Mouse (Mus musculus): ENCODE data around the gene Tmc7. TPM values are rescaled to one million over a fixed set of nuclear protein-coding genes. Genes with fewer than 3 reads are reported as not detected.
A peak's percentile ranks its signal among the peaks of the same experiment; 100 is the strongest.

Gene Tmc7
- polyA plus RNA-seq, 1 experiment from 2014 or later, result 9.4 TPM

DNA sequence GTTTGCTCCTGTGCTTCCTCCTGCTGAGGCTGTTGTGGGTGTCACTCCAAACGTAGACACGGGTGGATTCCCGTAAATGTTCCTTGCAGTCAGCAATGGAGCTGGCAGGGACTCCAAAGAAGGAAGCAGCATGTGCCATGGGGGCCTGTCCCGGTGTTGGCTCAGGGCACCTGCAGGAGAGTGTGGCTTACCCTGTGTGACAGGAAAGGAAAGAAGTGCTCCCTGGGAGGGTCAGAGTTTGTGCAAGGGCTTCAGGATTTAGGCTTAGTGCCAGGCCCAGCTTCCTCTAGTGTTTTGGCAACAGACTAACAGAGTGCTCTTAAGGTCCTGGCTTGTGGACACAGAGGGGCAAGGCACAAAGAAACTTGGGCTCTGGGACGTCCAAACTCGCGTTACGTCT, 20.3 kb upstream of the Tmc7 start:
- no peak overlapping the region for H3K27ac ChIP-seq
- no peaks in the 10 kb centered on the region for H3K4me1 ChIP-seq
- 0 out of 2 replicates have a peak, but pooled peaks cover 9% of the 10 kb centered on the region for H3K9me3 ChIP-seq
- no peak overlapping the region for H3K4me3 ChIP-seq
- WGBS, result 90% methylated on average over 8 of the region's 8 CpGs
- H3K9ac ChIP-seq, result no peak overlapping the region
- H3K27me3 ChIP-seq (replicated peaks), result no peaks in the 10 kb centered on the region
- ATAC-seq (ENCODE audit: low FRiP score, low read depth), result no peak
- H3K4me2 ChIP-seq (replicated peaks), result no peak overlapping the region
- no peaks in the 10 kb centered on the region for H3K36me3 ChIP-seq

GRCm38 (mm10) chr7:118599954-118600631, 15.6 kb upstream of the Tmc7 start:
- Histone ChIP-seq H3K4me2 (replicated peaks) (no peak overlapping the region), H3K36me3 (no peaks in the 10 kb centered on the region)
- WGBS, result 67% methylated on average over 12 of the region's 12 CpGs

GRCm38 (mm10) chr7:118597201-118597600, 12.7 kb upstream of the Tmc7 start, which contains the start of gene Tmc5:
Gene Tmc5, plus strand, starts transcription at chr7:118597297.
- Histone ChIP-seq H3K9ac (peak within 1 kb of the TSS; percentile 14; the same call in 1 of the 2 replicates), H3K9me3 (no peaks in the 10 kb centered on the region), H3K27me3 (replicated peaks) (0 out of 2 replicates have a peak, but pooled peaks cover 12% of the 10 kb centered on the region), H3K4me3 (peak within 1 kb of the TSS; percentile 26), H3K27ac (no peak within 1 kb of the TSS), H3K4me1 (peaks cover 38% of the 10 kb centered on the region), H3K4me2 (replicated peaks) (peak within 1 kb of the TSS; percentile 59), H3K36me3 (no peaks in the 10 kb centered on the region)
- no peak for ATAC-seq (ENCODE audit: low FRiP score, low read depth)
- WGBS, result 4% methylated on average over 23 of the region's 23 CpGs

More at GRCm38 (mm10) chr7:118599954-118600631, 15.6 kb upstream of the Tmc7 start:
- no peak overlapping the region for H3K9ac ChIP-seq
- 0 out of 2 replicates have a peak, but pooled peaks cover 12% of the 10 kb centered on the region for H3K27me3 ChIP-seq (replicated peaks)
- peaks cover 13% of the 10 kb centered on the region for H3K4me1 ChIP-seq
- H3K4me3 ChIP-seq, result no peak overlapping the region
- H3K27ac ChIP-seq, result no peak overlapping the region
- H3K9me3 ChIP-seq, result no peaks in the 10 kb centered on the region
- no peak for ATAC-seq (ENCODE audit: low FRiP score, low read depth)

DNA sequence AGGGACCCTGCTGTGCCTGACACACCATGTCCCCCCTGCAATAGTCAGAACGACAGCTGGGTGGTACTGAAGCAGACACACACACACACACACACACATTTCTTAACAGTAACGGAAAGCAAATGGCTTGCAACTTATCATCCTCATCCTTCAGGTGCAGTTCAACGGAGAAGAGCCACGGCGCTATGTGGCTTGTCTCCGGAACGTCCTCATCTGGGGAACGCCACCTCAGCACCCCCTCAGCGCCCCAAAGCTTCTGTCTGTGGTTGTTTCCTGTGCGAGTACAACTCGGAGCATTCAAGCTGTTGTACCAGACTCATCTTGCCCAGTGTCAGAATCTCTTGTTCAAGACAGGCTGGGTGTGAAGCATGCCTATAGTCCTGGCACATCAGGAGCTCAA, 11.7 kb upstream of the Tmc7 start:
- no peak for ATAC-seq (ENCODE audit: low FRiP score, low read depth)
- Histone ChIP-seq H3K9me3 (no peaks in the 10 kb centered on the region), H3K9ac (no peak overlapping the region), H3K4me2 (replicated peaks) (no peak overlapping the region), H3K4me3 (no peak overlapping the region), H3K27ac (no peak overlapping the region), H3K27me3 (replicated peaks) (0 out of 2 replicates have a peak, but pooled peaks cover 12% of the 10 kb centered on the region), H3K4me1 (peaks cover 43% of the 10 kb centered on the region), H3K36me3 (no peaks in the 10 kb centered on the region)
- 82% methylated on average over 11 of the region's 11 CpGs for WGBS

GRCm38 (mm10) chr7:118595228-118595627, 10.7 kb upstream of the Tmc7 start:
- H3K36me3 ChIP-seq, result no peaks in the 10 kb centered on the region
- H3K9ac ChIP-seq, result no peak overlapping the region
- H3K4me3 ChIP-seq, result no peak overlapping the region
- peak overlapping the region; percentile 46 for H3K4me2 ChIP-seq (replicated peaks)
- ATAC-seq (ENCODE audit: low FRiP score, low read depth), result peak; percentile 10; the same call in 1 of the 2 replicates
- 0 out of 2 replicates have a peak, but pooled peaks cover 12% of the 10 kb centered on the region for H3K27me3 ChIP-seq (replicated peaks)
- peaks cover 43% of the 10 kb centered on the region for H3K4me1 ChIP-seq
- under 1% methylated on average over 14 of the region's 14 CpGs for WGBS
- no peak overlapping the region for H3K27ac ChIP-seq
- no peaks in the 10 kb centered on the region for H3K9me3 ChIP-seq

GRCm38 (mm10) chr7:118594611-118595010, 10.1 kb upstream of the Tmc7 start:
- Histone ChIP-seq H3K4me2 (replicated peaks) (peak overlapping the region; percentile 46), H3K4me1 (peaks cover 43% of the 10 kb centered on the region), H3K9ac (no peak overlapping the region), H3K27ac (peak overlapping the region; percentile 68; the same call in 1 of the 2 replicates), H3K4me3 (no peak overlapping the region), H3K27me3 (replicated peaks) (0 out of 2 replicates have a peak, but pooled peaks cover 12% of the 10 kb centered on the region), H3K9me3 (no peaks in the 10 kb centered on the region), H3K36me3 (no peaks in the 10 kb centered on the region)
- WGBS, result 32% methylated on average over 10 of the region's 10 CpGs
- ATAC-seq (ENCODE audit: low FRiP score, low read depth), result peak; percentile 6; the same call in 1 of the 2 replicates

- Histone ChIP-seq H3K36me3 (no peaks in the 10 kb centered on the region), H3K9ac (no peak overlapping the region), H3K4me1 (peaks cover 43% of the 10 kb centered on the region), H3K9me3 (no peaks in the 10 kb centered on the region), H3K27ac (peak overlapping the region; percentile 84), H3K27me3 (replicated peaks) (0 out of 2 replicates have a peak, but pooled peaks cover 12% of the 10 kb centered on the region), H3K4me3 (no peak overlapping the region), H3K4me2 (replicated peaks) (peak overlapping the region; percentile 46)
- ATAC-seq (ENCODE audit: low FRiP score, low read depth), result peak; percentile 86
- WGBS, result 4% methylated on average over 9 of the region's 9 CpGs
These were observed 9.3 kb upstream of the Tmc7 start for GRCm38 (mm10) chr7:118593567-118594407.

DNA sequence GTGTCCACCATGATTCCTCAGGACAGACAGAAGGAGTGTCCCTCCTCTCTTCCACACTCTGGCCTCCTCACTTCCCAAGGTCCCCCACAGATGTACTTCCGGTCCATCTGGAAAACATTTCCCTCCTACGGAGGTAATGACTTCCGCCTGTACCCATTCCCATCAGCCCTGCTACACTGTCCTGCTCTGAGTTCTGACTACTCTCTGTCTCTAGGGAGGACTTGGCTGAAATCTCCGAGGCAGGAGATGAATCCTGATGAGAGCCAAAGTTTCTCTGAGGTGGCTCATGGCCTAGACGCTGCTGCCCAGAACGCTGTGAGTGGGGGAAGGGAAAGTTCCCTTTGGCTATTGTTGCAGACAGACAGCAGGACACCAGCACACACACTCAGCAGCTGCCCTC, 7.6 kb upstream of the Tmc7 start:
- no peak overlapping the region for H3K9ac ChIP-seq
- no peaks in the 10 kb centered on the region for H3K9me3 ChIP-seq
- 34% methylated on average over 6 of the region's 6 CpGs for WGBS
- peaks cover 36% of the 10 kb centered on the region for H3K4me1 ChIP-seq
- H3K27me3 ChIP-seq (replicated peaks), result 0 out of 2 replicates have a peak, but pooled peaks cover 9% of the 10 kb centered on the region
- H3K36me3 ChIP-seq, result no peaks in the 10 kb centered on the region
- no peak overlapping the region; the same call in 1 of the 2 replicates for H3K4me2 ChIP-seq (replicated peaks)
- peak overlapping the region; percentile 4; the same call in 1 of the 2 replicates for H3K27ac ChIP-seq
- no peak for ATAC-seq (ENCODE audit: low FRiP score, low read depth)
- no peak overlapping the region for H3K4me3 ChIP-seq

GRCm38 (mm10) chr7:118590726-118591305, 6.3 kb upstream of the Tmc7 start:
- Histone ChIP-seq H3K4me1 (peaks cover 32% of the 10 kb centered on the region), H3K9ac (no peak overlapping the region), H3K36me3 (no peaks in the 10 kb centered on the region), H3K9me3 (no peaks in the 10 kb centered on the region), H3K27ac (no peak overlapping the region), H3K4me3 (no peak overlapping the region), H3K27me3 (replicated peaks) (no peaks in the 10 kb centered on the region), H3K4me2 (replicated peaks) (no peak overlapping the region)
- ATAC-seq (ENCODE audit: low FRiP score, low read depth), result no peak
- 94% methylated on average over 5 of the region's 5 CpGs for WGBS

DNA sequence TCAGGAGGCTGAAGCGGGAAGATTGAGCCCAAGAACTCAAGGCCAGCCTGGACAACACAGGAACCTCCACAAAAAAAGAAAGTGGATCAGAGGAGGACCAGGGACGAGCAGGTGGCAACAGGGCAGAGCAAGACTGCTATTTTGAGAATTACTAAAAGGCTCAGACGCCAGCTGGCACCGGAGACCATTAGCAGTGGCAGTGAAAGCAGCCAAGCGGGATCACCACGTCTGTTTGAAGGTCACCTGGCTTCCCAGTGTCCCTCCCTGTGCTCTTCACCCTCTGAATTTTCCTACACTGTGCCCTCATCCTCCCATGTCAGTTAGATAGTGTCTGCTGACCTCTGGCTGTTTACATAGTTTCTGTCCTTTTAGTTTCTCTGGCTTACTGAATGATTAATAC, 1.3 kb upstream of the Tmc7 start:
- Histone ChIP-seq H3K4me3 (no peak overlapping the region), H3K36me3 (no peaks in the 10 kb centered on the region), H3K27me3 (replicated peaks) (no peaks in the 10 kb centered on the region), H3K4me2 (replicated peaks) (no peak overlapping the region), H3K27ac (no peak overlapping the region), H3K9ac (no peak overlapping the region), H3K9me3 (peaks cover 1% of the 10 kb centered on the region; the same call in 1 of the 2 replicates), H3K4me1 (peaks cover 10% of the 10 kb centered on the region)
- 79% methylated on average over 6 of the region's 6 CpGs for WGBS
- ATAC-seq (ENCODE audit: low FRiP score, low read depth), result no peak

GRCm38 (mm10) chr7:118584926-118585325, 390 bp upstream of the Tmc7 start:
- H3K4me2 ChIP-seq (replicated peaks), result peak overlapping the region; percentile 82
- H3K9me3 ChIP-seq, result peaks cover 10% of the 10 kb centered on the region; the same call in 1 of the 2 replicates
- H3K27me3 ChIP-seq (replicated peaks), result no peaks in the 10 kb centered on the region
- peaks cover 10% of the 10 kb centered on the region for H3K4me1 ChIP-seq
- H3K9ac ChIP-seq, result peak overlapping the region; percentile 83; the same call in 1 of the 2 replicates
- H3K36me3 ChIP-seq, result 0 out of 2 replicates have a peak, but pooled peaks cover 2% of the 10 kb centered on the region
- no peak overlapping the region for H3K27ac ChIP-seq
- ATAC-seq (ENCODE audit: low FRiP score, low read depth), result peak; percentile 64
- WGBS, result 73% methylated on average over 5 of the region's 5 CpGs
- peak overlapping the region; percentile 62 for H3K4me3 ChIP-seq

Measured in neural tube, embryonic 12.5 days (tissue).